Mouse (Mus musculus) right cerebral cortex, postnatal 36 days (tissue): Measurements from ENCODE around the gene Vps37c.

Experiments
- DNase-seq, 2 experiments: peaks; one replicate each; pipeline ENCODE4 v3.0.0; 2022; ENCODE audit warnings: low spot score in 2 of 2, mixed read lengths in 1 of 2

Vps37c gene

DNA sequence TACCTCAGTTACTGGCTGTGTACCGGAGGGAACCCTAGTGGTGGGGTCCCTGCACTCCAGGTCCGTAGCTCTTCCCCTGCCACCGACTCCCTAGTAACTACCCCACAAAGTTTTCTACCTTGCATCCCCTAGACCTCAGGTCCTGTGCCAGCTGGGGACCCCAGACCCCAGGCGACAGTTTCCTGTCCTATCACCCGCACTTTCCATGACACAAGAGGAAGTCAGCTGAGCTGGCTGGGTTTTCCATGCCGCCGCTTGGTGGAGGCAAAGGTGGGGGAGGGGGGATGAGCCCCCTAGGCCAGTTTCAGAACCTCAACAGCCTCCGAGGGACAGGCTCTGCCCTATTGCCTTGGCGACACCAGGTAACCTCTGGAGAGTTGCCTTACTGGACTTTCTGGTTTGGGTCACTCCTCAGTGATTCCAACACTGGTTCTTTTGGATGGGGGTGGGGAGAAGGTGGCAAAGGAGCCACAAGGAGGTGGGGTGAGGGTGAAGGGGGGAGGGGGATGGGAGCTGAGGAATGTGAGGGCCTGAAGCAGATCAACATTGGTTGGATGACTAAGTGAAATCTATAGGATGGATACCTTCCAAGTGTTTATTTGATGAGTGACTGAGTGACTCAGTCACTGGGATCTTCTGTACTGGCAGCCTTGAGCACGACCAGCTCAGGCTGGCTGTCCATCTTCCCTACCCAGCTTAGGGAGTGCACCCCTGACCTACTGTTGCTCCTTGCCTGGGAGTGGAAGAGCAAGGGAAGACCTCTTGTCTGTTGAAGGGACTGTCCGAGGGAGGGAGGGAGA lies 52.3 kb downstream of the Vps37c start:
- DNase-seq, result no peak

DNA sequence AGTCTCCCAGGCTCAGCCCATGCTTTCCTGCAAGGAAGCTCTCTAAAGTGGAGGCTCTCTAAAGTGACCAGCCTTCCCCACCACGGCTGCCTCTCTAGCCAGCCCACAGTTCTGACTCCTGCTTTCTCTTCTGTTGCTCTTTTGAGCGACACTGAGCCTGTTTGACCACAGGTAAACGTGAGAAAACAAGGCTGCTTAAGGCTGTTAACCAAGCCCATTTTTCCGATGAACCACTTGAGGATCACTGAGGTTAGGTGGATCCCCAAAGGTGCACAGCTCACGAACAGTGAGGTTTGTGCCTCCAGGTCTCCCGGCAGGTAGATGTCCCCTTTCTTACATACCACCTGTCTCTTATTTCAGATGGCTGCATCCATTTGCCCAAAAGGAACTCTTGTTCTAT lies 53.6 kb downstream of the Vps37c start:
- DNase-seq, result no peak

- no peak for DNase-seq
Observed at GRCm38 (mm10) chr19:10742565-10742964, 54.0 kb downstream of the Vps37c start.

DNA sequence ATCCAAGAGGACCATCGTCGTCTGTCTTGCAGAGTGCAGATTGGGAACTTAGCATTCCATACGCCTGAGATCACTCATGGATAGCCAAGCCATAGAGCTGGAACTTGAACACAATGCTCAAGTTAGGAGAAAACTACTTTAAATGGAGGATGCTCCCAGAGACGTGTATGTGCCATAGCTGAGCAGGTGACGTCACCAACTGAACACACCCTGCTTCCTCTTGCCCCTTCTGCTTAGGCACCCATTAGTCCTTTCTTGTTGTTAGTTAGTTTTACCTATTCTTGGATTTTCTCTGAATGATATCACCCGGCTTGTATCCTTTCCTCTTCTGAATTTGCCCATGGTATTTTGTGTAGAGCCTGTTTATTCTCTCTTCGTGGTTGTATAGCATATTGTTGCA lies 58.6 kb downstream of the Vps37c start:
- no peak for DNase-seq

GRCm38 (mm10) chr19:10747718-10748117 lies 59.2 kb downstream of the Vps37c start:
- no peak for DNase-seq

DNA sequence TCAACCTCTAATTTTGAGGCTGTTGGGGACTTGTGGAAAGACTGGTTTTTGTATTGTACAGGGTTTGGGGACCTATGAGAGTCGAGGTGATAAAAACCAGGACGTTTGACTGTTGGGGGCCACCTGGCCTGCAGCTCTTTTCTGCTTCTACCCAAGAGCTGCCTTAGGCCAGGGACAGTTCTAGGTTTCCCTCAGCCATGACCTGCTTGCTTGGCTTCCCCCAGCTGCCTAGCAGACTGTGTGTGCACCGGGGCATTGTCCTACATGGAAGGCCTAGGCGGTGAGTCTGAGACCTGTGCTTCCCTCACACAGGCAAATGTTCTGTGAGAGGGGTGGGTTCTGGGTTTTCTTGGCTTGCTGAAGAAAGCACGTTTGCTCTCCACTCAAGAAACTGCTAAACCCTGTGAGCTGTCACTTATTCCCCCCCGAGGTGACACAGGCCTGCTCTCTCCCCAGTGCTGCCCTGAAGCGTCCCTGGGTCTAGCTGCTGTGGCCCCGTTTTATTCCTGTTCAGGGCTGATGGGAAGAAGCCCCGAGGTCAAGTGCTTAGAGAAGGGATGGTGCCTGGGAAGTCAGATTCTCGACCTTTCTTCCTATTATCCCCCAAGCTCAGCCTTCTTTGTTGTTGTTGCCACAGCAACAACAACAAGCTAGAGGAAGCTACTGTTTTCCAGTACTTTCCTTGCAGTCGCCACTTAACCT lies 60.0 kb downstream of the Vps37c start:
- no peak for DNase-seq

GRCm38 (mm10) chr19:10749295-10749694 lies 60.8 kb downstream of the Vps37c start:
- DNase-seq, result no peak

DNA sequence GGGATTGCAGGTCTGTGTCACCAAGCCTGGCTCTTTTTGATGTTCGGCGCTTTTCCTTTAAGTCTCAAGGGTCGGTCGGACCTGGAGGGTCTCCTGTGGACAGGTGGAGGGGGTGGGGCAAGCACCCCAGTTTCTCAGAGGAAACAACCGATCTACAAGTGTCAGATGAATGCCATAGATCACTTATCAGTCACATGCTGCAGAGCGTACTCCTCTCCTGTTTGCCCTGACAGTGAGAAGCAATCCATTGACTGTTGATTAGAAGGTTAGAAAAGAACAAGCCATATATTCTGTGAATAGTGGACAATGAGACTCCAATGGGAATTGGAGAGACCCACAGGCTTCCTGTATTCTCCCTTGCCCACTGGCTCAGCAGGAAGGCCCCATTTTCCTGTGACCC lies 61.6 kb downstream of the Vps37c start:
- no peak for DNase-seq

DNA sequence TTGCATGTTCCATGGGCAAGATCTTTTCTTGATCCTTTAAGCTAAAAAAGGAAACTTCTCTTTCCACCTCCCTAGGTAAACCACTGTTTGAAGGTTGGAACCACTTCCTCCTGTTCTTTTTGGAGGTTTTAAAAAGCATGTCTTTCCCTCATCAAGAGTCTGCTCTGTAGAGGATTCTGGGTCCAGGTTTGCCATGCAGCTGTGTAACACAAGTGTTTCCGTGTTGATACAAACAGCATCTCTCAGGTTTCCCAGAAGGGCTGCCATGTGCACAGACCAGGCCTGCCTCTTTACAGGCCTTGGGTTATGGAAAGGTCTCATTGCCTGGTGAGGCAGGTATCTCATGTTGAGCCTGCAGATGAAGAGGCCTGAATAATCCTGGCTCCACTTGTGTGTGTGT lies 63.1 kb downstream of the Vps37c start:
- DNase-seq, result no peak

- no peak for DNase-seq
Observed at GRCm38 (mm10) chr19:10752106-10752505, 63.6 kb downstream of the Vps37c start.

- no peak for DNase-seq
Observed at GRCm38 (mm10) chr19:10752646-10753045, 64.1 kb downstream of the Vps37c start.

- DNase-seq, result no peak
Observed at GRCm38 (mm10) chr19:10757125-10757524, 68.6 kb downstream of the Vps37c start.

DNA sequence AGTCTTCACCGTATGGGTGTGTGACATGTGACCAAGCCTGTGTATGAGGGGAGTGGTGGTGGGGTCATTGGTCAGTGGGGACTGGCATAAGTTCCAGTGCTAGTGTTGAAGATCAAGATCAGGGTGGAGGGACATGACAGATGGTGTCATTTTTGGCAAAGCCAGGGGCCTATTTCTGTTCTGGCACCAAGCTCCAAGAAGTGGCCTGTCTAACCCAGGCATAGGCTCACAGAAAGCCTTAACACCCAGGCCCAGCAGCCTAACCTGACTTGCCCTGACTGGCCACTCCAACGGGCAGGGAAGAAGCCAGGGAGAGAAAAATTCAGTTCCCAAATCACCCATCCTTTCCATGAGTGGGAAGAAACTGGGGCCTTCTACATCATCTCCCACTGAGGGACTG lies 69.0 kb downstream of the Vps37c start:
- DNase-seq, result no peak

- DNase-seq, result no peak
Observed at GRCm38 (mm10) chr19:10758708-10759107, 70.2 kb downstream of the Vps37c start.

DNA sequence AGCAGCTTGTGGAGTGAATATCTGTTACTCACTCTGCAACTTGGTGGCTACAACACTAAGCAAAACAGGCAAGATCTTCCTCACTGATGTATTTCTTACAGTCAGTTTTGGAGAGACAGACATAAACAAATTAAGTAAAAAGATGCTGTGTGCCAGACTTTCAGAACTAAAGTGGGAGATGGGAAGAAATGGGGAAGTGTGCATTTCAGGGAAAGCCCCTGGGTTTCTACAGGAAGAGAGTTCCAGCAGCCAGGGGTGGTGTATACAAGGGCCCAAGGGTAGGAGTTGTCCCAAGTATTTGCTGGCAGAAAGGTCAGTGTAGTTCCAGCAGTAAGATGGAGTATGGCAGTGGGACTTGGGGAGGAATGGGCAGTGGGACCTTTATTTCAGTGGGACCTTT lies 71.0 kb downstream of the Vps37c start:
- DNase-seq, result no peak

DNA sequence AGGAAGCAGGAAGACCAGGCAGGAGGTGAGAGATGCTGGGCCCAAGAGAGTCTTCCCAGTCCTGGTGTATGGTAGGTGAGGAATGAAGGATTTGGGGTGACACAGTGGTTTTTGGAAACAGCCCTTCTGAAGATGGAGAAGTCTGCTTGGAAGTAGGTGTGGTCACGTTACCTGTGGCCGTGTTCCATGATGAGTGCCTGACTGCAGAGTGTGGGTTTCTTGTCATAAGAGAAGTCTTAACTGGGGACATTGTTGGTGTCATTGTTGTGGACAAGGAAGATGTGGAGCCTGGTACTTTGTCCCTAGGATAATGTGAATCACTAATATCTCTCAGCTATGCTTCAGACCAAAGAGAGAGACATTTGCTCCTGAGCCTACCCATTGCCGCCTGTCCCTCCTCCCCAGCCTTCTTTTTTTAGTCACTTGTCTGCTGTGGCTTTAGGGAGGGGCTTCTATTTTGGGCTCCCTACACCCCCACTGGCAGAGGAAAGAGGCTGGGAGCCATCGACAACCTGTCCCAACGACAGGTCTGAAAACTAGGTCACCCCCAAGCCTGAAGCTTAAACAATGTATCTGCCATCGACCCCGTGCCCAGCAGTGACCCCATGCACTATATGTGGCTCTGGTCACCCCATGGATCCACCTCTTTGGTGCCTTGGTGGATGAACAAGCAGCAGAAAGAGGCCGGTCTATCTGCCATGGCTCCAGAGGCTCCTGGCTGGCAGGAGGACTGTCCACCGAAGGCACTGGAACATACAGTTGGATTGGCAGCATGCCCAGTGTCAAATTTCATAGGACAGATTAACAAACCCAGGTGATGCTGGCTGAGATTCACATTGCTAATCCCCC lies 71.7 kb downstream of the Vps37c start:
- DNase-seq, result peak in 1 of 2 experiments; percentile 33

- DNase-seq, result no peak
Observed at GRCm38 (mm10) chr19:10761794-10762415, 73.4 kb downstream of the Vps37c start.

DNA sequence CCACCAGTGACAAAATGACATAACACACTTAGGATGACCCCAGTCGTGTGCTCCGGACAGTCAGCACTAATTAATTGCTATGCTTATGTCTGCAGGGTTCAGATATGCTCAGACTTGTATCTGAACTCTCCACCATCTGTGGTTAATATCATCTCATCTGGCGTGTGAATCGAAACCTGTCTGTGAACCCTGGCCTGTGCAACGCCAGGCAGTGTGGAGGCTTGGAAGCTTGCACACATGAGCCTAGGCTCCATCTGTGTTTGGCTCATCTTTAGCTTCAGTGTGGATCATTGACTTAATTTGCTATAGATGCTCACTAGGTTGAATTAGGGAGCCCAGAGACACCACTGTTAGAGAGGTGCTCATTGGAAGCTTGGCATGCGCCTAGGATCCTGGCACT lies 73.9 kb downstream of the Vps37c start:
- DNase-seq, result no peak

- peak in 1 of 2 experiments; percentile 34 for DNase-seq
Observed at GRCm38 (mm10) chr19:10763381-10764031, 75.0 kb downstream of the Vps37c start.
